Mouse (Mus musculus): ENCODE measurements around the gene Bhmt.

DNA sequence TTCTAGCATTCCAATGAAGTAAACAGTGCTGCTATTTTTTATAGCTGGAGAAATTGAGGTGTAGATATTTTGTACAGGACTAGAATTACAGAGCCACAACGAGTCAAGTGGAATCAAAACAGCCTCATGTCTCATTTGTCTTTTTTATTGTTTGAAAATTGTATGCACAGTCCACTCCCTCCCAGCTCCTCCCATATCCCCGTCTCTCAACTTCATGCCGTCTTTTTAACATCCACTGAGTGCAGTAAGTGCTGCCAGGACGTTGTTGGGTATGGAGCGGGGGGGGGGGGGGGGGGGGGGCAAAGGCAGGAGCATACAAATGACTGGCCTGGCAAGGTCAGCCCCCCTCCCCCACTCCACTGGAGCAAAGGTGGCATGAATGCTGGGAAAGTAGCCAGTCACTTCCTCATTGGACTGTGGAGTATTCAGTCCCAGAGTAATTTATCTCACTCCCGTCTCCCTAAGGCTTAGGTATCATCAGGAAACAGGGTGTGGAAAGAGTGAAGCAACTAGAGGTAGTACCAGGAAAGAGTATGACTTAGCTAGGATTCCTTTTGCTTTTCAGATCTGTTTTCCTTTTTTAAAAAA, 23.3 kb downstream of the Bhmt start:
- TF ChIP-seq ZC3H11A (IDR thresholded peaks at IDR 0.05; ENCODE audit: borderline replicate concordance, low read depth, low read length) (no peak), CHD2 (IDR thresholded peaks at IDR 0.05; ENCODE audit: low read depth, low read length) (no peak), ZNF384 (IDR thresholded peaks at IDR 0.05; ENCODE audit: low read depth, low read length) (no peak), HCFC1 (IDR thresholded peaks at IDR 0.05; ENCODE audit: borderline replicate concordance, insufficient read depth, low read length) (no peak), MAFK (IDR thresholded peaks at IDR 0.05; ENCODE audit: insufficient read depth, low read depth, low read length) (no peak)

Measured in ES-E14 (cell line).